Comparison of ENCODE assay signal across 22 mouse cellular contexts in the genomic region with DNA sequence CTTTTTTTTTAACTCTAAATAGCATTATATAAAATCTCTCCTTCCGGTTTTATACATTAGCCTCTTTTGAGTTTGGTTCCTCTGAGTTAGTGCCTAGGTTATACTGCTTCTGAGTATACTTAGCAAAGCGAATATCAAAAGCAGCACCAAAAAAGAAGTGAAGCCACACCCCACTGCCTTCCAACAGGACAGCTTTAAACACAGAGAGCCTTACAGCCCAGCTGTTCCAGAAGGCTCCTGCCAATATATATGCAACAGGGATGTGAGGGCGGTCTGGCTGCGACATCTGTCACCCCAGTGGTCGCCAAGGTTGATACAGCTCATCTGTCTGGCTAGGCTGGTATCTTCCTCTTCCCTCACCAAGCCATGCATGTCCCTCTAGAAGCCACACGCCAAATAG. TPM values are rescaled to one million over a fixed set of nuclear protein-coding genes. Genes with fewer than 3 reads are reported as not detected.
A peak's percentile ranks its signal among the peaks of the same experiment; 100 is the strongest.
DNase-seq lines count a peak whose midpoint lies in the region; ATAC-seq and TF ChIP-seq lines count a peak whose summit lies in the region.
"Had no signal": no experiment of that assay in that cellular context is flagged by ENCODE, and none has a peak within 500 bp of the region (broad histone marks: within the 10 kb centered on the region; RNA-seq: fewer than 3 reads in every experiment).

No protein-coding gene starts in this region.

- H3K27me3 ChIP-seq in lung, embryonic 14.5 days (ENCODE audit: insufficient read depth, low read length) = no peaks in the 10 kb centered on the region
- H3K27me3 ChIP-seq: forebrain, embryonic 13.5 days; hindbrain, embryonic 12.5 days; hindbrain, embryonic 15.5 days had no signal

- H3K9me3 ChIP-seq in lung, embryonic 14.5 days (ENCODE audit: low read depth, low read length) = no peaks in the 10 kb centered on the region
- H3K9me3 ChIP-seq: forebrain, embryonic 10.5 days; forebrain, embryonic 13.5 days; hindbrain, embryonic 12.5 days; hindbrain, embryonic 15.5 days had no signal

- ATAC-seq in frontal cortex, adult (ENCODE audit: low TSS enrichment) = peak; percentile 75
- no peak for ATAC-seq in lung, embryonic 14.5 days (ENCODE audit: insufficient read depth)
- ATAC-seq: activated CD4-positive, CD25-positive, alpha-beta regulatory T cell, adult 4 months; forebrain, embryonic 13.5 days; forebrain, embryonic 16.5 days had no signal

- H3K9ac ChIP-seq in lung, embryonic 14.5 days = no peak overlapping the region
- H3K9ac ChIP-seq: forebrain, embryonic 13.5 days; hindbrain, embryonic 12.5 days; hindbrain, embryonic 15.5 days had no signal

- H3K4me2 ChIP-seq in lung, embryonic 14.5 days = no peak overlapping the region
- H3K4me2 ChIP-seq: forebrain, embryonic 13.5 days; heart, embryonic 11.5 days; hindbrain, embryonic 12.5 days; hindbrain, embryonic 15.5 days had no signal

- no peak for TF ChIP-seq CTCF in lung, embryonic 14.5 days (IDR thresholded peaks at IDR 0.05; ENCODE audit: low read depth)

- WGBS in lung, embryonic 14.5 days = 61% methylated on average over 6 of the region's 6 CpGs

- H3K4me3 ChIP-seq in lung, embryonic 14.5 days (ENCODE audit: low read depth, low read length) = no peak overlapping the region
- H3K4me3 ChIP-seq: forebrain, embryonic 10.5 days; forebrain, embryonic 13.5 days; gastrocnemius, adult 2 months; hindbrain, embryonic 12.5 days; hindbrain, embryonic 15.5 days had no signal

- H3K36me3 ChIP-seq in lung, embryonic 14.5 days (ENCODE audit: insufficient read depth) = no peaks in the 10 kb centered on the region
- H3K36me3 ChIP-seq: forebrain, embryonic 10.5 days; hindbrain, embryonic 12.5 days; hindbrain, embryonic 15.5 days had no signal

- H3K27ac ChIP-seq in lung, embryonic 14.5 days (ENCODE audit: low read depth) = no peak overlapping the region
- H3K27ac ChIP-seq: forebrain, embryonic 10.5 days; forebrain, embryonic 13.5 days; gastrocnemius, adult 2 months; hindbrain, embryonic 12.5 days; hindbrain, embryonic 15.5 days had no signal

- no peak for DNase-seq in frontal cortex, postnatal 14 days (ENCODE audit: low spot score in 2 of 2)
- peak; percentile 36 for DNase-seq in lung, embryonic 14.5 days
- DNase-seq in lung, postnatal 14 days = no peak
- peak; percentile 19 for DNase-seq in right cerebral cortex, adult 18-20 months
- no peak for DNase-seq in right cerebral cortex, postnatal 36 days (ENCODE audit: low spot score in 2 of 2)
- peak; percentile 48 for DNase-seq in brain, adult 2 months (ENCODE audit: low read depth, low spot score)
- DNase-seq: adrenal gland, adult 8-10 months; adrenal gland, postnatal 25 days; cerebellum, adult 18-20 months; cerebellum, adult 9-10 months; cerebellum, postnatal 14 days; gastrocnemius, adult 2 months; gastrocnemius, postnatal 14 days; heart, adult 11 months had no signal

- H3K4me1 ChIP-seq in lung, embryonic 14.5 days (ENCODE audit: insufficient read depth) = no peaks in the 10 kb centered on the region
- H3K4me1 ChIP-seq: forebrain, embryonic 10.5 days; hindbrain, embryonic 12.5 days; hindbrain, embryonic 15.5 days had no signal

RNA-seq across cellular contexts. Expression of gene Foxp1, which starts 53.1 kb away (rescaled TPM):
- polyA plus RNA-seq in lung, embryonic 14.5 days (2014; fragmentation: Nextera tagmentation; extraction: Ambion mirVana) = 111 and 114 TPM in 2 replicates

Comparison
In these comparisons a context has a peak if more than half of its experiments do, and no peak if none do; other contexts are left out.
1. DNase-seq: peak in lung, embryonic 14.5 days (single experiment), right cerebral cortex, adult 18-20 months (single experiment) and brain, adult 2 months (single experiment); none in frontal cortex, postnatal 14 days (0 of 2), lung, postnatal 14 days (single experiment) and right cerebral cortex, postnatal 36 days (0 of 2).